Mouse (Mus musculus) midbrain, embryonic 13.5 days (tissue): ENCODE measurements at regions not wholly inside any gene's neighbourhood (a gene's known extent, or its start where the extent isn't known, plus 50 kb on each side); places are given as distances from the start of the nearest gene placed in this dataset.

Experiments used
- ATAC-seq: fragments of 200-750 bp; cut with Nextera tagmentation; 2 replicates; pipeline ENCODE4 v1.8.0; 2017; ENCODE audit warnings: mild to moderate bottlenecking, moderate TSS enrichment, moderate library complexity
- H3K27ac ChIP-seq: fragments of 300-500 bp; sonication (generic); 2 replicates; pipeline ENCODE4 v1.5.1; 2015; ENCODE audit warnings: inconsistent platforms, mild to moderate bottlenecking, moderate library complexity
- H3K27me3 ChIP-seq: fragments of 300-500 bp; sonication (generic); 2 replicates; pipeline ENCODE4 v1.6.1; 2015; ENCODE audit warnings: mild to moderate bottlenecking, inconsistent platforms
- H3K36me3 ChIP-seq: fragments of 300-500 bp; sonication (generic); 2 replicates; pipeline ENCODE4 v1.6.1; 2015; ENCODE audit warnings: mild to moderate bottlenecking, inconsistent platforms
- H3K4me1 ChIP-seq: fragments of 300-500 bp; sonication (generic); replicated peaks from 2 replicates; pipeline ENCODE4 v1.6.1; 2015; ENCODE audit warnings: inconsistent platforms
- H3K4me2 ChIP-seq: fragments of 300-500 bp; sonication (generic); replicated peaks from 2 replicates; pipeline ENCODE4 v1.6.1; 2015; ENCODE audit warnings: moderate library complexity, mild to moderate bottlenecking, inconsistent platforms
- H3K4me3 ChIP-seq: fragments of 300-500 bp; sonication (generic); replicated peaks from 2 replicates; pipeline ENCODE4 v1.5.1; 2015; ENCODE audit warnings: mild to moderate bottlenecking, inconsistent platforms
- H3K9ac ChIP-seq: fragments of 300-500 bp; sonication (generic); replicated peaks from 2 replicates; pipeline ENCODE4 v1.6.1; 2015; ENCODE audit warnings: mild to moderate bottlenecking, inconsistent platforms
- H3K9me3 ChIP-seq: fragments of 300-500 bp; sonication (generic); 2 replicates; pipeline ENCODE4 v1.6.1; 2016; ENCODE audit warnings: mild to moderate bottlenecking, inconsistent platforms
- WGBS: fragments of 180-500 bp; shearing (Covaris S2); methylation state at CpG from one replicate; pipeline ENCODE4 v1.1.7; 2015; 5-methylcytosine and 5-hydroxymethylcytosine counted together

DNA sequence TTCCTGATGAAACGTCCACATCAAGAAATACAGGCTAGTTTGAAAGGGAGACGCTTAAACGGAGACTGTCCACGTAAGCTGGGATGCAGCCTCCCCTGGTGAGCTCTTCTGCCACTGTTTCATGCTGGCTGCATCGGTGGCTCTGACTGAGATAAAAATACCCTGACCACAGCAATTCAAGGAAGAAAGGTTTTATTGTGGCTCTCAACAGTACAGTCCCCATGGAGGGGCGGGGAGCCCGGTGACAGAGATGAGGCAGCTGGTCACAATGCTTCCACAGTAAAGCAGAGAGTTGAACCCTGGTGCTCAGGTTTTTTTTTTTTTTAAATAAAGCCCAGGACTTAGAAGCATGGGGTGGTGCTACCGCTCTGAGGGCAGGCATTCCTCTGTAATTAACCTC, 622.7 kb upstream of the Fam19a5 start:
- H3K9me3 ChIP-seq, result no peaks in the 10 kb centered on the region
- H3K4me1 ChIP-seq, result peaks cover 49% of the 10 kb centered on the region
- H3K4me2 ChIP-seq, result no peak overlapping the region
- H3K27ac ChIP-seq, result no peak overlapping the region
- 3% methylated on average over 8 of the region's 8 CpGs for WGBS
- H3K27me3 ChIP-seq, result peaks cover 4% of the 10 kb centered on the region; the same call in 1 of the 2 replicates
- no peaks in the 10 kb centered on the region for H3K36me3 ChIP-seq
- ATAC-seq, result no peak; the same call in 1 of the 2 replicates
- H3K9ac ChIP-seq, result no peak overlapping the region
- no peak overlapping the region for H3K4me3 ChIP-seq

DNA sequence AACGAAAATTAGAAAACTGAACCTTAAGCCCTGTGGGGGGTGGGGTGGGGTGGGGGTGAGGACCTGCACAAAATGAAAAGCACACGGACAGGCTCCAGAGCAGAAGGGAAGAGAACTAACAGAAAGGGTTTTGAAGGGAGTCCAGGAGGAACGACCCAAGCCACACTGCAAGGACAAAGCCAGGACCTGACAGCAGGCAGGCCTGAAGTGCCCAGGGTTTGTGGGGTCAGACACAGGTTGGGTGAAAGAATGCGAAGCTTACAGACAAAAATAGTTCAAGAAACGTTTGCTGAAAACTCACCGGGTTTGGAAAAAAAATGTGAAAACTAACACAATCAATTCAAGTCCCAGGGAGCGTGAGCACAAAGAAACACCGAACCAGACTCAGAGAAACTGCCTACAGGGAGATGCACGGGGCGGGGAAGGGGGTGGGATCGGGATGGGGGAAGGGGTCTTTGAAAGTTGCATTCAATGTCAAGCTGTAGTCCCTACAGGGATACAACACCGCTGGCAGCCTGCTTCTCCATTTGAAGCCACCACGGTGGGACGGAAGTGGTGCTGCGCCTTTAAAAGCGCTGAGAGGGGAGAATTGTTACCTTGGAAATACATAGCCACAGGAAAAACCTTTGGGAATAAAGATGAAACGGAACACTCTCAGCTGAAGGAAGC, 618.9 kb upstream of the Fam19a5 start:
- ATAC-seq, result 0 out of 2 replicates have a peak, but pooled peaks have one; percentile 55
- Histone ChIP-seq H3K4me1 (peaks cover 40% of the 10 kb centered on the region), H3K27ac (peak overlapping the region; percentile 12; the same call in 1 of the 2 replicates), H3K9ac (no peak overlapping the region; the same call in 1 of the 2 replicates), H3K4me2 (peak overlapping the region; percentile 32), H3K27me3 (peaks cover 4% of the 10 kb centered on the region; the same call in 1 of the 2 replicates), H3K4me3 (no peak overlapping the region), H3K9me3 (no peaks in the 10 kb centered on the region), H3K36me3 (no peaks in the 10 kb centered on the region)
- WGBS, result 10% methylated on average over 17 of the region's 17 CpGs

DNA sequence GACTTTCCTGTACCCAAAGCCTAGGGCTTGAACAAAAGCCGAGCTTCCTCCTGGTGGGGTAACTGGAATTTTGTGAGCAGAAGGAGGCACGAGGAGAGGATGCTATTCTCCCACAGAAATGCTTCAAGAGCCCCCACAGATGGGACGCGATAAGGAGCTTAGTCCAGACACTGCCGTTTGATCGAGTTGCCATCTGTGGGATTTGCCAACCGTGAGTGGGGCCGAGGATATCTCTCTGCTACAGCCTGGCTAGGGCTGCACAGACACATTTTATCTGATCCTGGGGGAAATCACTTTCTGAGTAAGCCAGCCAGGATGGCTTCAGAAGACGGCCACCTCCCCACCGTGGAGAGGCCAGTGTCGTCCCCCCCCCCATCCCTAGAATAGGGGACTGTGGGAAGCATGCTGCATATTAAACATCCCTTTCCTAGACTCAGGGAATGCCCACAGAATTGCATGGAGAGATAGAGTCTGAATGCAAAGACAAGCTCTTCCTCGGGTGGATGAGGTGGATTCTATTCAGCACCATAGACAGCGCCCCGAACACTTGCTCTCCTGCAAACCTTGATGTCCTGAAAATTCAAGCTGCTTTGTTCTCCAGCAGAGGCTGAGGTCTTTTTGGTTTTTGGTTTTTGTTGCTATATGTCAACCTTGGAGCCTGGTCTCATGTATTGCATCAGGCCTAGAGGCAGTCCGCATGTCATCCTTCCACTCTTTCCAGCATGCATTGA, 611.6 kb upstream of the Fam19a5 start:
- no peak overlapping the region for H3K4me2 ChIP-seq
- peak overlapping the region; percentile 25; the same call in 1 of the 2 replicates for H3K27ac ChIP-seq
- no peak overlapping the region for H3K9ac ChIP-seq
- 0 out of 2 replicates have a peak, but pooled peaks cover 2% of the 10 kb centered on the region for H3K27me3 ChIP-seq
- 45% methylated on average over 15 of the region's 15 CpGs for WGBS
- H3K4me1 ChIP-seq, result peaks cover 10% of the 10 kb centered on the region; the same call in 1 of the 2 replicates
- no peak overlapping the region for H3K4me3 ChIP-seq
- no peaks in the 10 kb centered on the region for H3K36me3 ChIP-seq
- ATAC-seq, result peak; percentile 56; the same call in 1 of the 2 replicates
- no peaks in the 10 kb centered on the region for H3K9me3 ChIP-seq

DNA sequence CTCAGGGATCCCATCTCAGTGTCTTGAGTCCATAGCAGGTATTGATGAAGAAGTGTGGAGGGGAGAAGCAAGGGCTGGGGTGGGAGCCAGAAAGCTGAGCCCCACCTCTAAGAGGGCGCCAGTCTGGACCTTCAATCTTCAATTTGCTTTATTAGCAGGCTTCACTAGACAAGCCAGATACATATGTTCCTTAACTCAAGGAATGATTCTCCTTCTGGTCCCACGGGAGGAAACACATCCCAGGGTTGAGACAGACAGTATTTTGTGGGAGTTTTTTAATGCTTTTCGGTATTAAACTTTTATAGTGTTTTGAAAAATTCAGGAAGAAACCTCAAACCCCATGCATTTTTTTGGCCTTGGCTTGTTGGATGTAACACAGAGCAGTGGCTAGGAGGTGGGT, 606.7 kb upstream of the Fam19a5 start:
- no peak overlapping the region for H3K9ac ChIP-seq
- ATAC-seq, result no peak
- H3K4me1 ChIP-seq, result peaks cover 7% of the 10 kb centered on the region; the same call in 1 of the 2 replicates
- H3K9me3 ChIP-seq, result no peaks in the 10 kb centered on the region
- H3K4me3 ChIP-seq, result no peak overlapping the region
- H3K36me3 ChIP-seq, result no peaks in the 10 kb centered on the region
- H3K27me3 ChIP-seq, result 0 out of 2 replicates have a peak, but pooled peaks cover 2% of the 10 kb centered on the region
- WGBS, result 87% methylated on average over 3 of the region's 3 CpGs
- H3K4me2 ChIP-seq, result no peak overlapping the region
- H3K27ac ChIP-seq, result no peak overlapping the region

DNA sequence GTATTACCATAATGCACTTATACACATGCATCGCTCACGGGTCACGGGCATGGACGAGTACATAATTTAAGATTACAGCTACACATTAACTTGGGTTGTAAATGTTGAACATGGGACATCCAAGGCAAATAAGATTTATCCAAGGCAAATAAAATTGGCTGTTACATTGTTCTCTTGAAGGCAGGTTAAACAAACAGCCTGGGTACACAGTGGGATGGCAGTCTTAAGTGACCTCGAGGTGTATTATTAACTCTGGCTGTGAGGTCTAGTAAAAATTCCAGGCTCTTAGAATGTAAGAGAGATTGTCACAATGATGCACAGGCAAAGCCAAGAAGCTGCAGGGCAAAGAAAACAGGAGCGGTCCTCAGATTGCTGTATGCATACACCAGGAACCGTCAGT, 599.6 kb upstream of the Fam19a5 start:
- no peak for ATAC-seq
- Histone ChIP-seq H3K4me2 (no peak overlapping the region), H3K27me3 (no peaks in the 10 kb centered on the region), H3K27ac (no peak overlapping the region), H3K4me1 (no peaks in the 10 kb centered on the region), H3K36me3 (no peaks in the 10 kb centered on the region), H3K9me3 (no peaks in the 10 kb centered on the region), H3K4me3 (no peak overlapping the region), H3K9ac (no peak overlapping the region)
- WGBS, result 82% methylated on average over 7 of the region's 7 CpGs

DNA sequence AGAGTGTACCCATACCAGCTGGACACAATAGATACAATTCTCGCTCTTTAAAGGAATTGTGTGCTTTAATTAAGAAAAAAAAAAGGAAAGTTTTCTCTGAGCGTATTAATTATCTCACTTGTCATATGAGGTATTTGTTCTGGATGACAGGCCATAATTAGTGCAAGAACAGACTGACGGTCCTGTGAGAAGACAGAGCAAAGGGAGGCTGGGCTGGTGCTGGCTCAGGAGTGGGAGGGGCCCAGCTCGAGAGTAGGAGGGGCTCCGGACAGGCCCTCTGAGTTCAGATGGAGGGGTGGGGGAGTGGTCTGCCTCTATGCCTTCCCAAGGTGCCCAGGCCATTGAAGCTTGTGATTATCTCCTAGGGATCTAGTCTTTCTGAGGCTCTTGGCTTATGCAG, 591.5 kb upstream of the Fam19a5 start:
- H3K4me1 ChIP-seq, result no peaks in the 10 kb centered on the region; the same call in 1 of the 2 replicates
- no peaks in the 10 kb centered on the region for H3K36me3 ChIP-seq
- WGBS, result 66% methylated on average over 5 of the region's 5 CpGs
- H3K9ac ChIP-seq, result no peak overlapping the region
- no peak overlapping the region for H3K4me3 ChIP-seq
- no peaks in the 10 kb centered on the region for H3K9me3 ChIP-seq
- H3K4me2 ChIP-seq, result no peak overlapping the region
- no peak overlapping the region for H3K27ac ChIP-seq
- no peaks in the 10 kb centered on the region for H3K27me3 ChIP-seq
- no peak for ATAC-seq

DNA sequence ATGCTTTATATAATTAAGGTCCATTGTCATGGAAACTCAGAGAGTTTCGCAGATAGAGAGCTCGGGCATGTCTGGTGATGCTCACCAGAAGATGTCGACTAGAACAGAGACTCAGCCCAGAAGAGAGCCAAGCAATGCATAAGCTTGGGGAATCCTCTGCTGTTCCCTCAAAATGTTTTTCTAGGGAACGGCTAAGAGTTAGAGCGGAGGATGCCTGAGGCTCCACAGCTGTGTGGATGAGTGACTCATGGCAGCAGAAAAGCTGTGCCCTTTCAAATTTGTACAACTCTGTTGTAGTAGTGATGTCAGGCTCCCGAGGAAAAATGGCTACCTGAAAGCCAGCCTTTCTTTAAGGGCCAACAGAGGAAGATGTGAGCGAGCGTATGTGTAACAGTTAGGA, 586.2 kb upstream of the Fam19a5 start:
- Histone ChIP-seq H3K4me1 (no peaks in the 10 kb centered on the region; the same call in 1 of the 2 replicates), H3K4me3 (no peak overlapping the region), H3K27me3 (no peaks in the 10 kb centered on the region), H3K4me2 (no peak overlapping the region), H3K27ac (no peak overlapping the region; the same call in 1 of the 2 replicates), H3K36me3 (no peaks in the 10 kb centered on the region), H3K9me3 (no peaks in the 10 kb centered on the region), H3K9ac (no peak overlapping the region)
- 84% methylated on average over 8 of the region's 8 CpGs for WGBS
- no peak for ATAC-seq

DNA sequence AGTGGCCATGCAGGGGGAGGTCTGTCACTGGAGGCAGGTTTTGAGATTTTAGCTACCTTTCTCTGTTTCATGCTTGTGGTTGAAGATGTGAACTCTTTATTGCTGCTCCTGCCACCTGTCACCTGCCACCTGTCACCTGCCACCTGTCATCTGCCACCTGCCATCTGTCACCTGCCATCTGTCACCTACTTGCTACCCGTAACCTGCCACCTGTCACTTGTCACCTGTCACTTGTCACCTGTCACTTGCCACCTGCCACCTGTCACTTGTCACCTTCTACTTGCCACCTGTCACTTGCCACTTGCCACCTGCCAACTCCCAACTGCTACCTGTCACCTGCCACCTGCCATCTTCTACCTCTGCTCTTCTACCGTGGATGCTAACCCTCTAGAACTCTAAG, 581.2 kb upstream of the Fam19a5 start:
- no peak overlapping the region for H3K4me3 ChIP-seq
- H3K9ac ChIP-seq, result no peak overlapping the region
- ATAC-seq, result no peak
- H3K36me3 ChIP-seq, result no peaks in the 10 kb centered on the region
- no peaks in the 10 kb centered on the region; the same call in 1 of the 2 replicates for H3K4me1 ChIP-seq
- H3K9me3 ChIP-seq, result no peaks in the 10 kb centered on the region
- H3K27ac ChIP-seq, result no peak overlapping the region
- no peak overlapping the region for H3K4me2 ChIP-seq
- H3K27me3 ChIP-seq, result no peaks in the 10 kb centered on the region
- 87% methylated on average over 2 of the region's 2 CpGs for WGBS

DNA sequence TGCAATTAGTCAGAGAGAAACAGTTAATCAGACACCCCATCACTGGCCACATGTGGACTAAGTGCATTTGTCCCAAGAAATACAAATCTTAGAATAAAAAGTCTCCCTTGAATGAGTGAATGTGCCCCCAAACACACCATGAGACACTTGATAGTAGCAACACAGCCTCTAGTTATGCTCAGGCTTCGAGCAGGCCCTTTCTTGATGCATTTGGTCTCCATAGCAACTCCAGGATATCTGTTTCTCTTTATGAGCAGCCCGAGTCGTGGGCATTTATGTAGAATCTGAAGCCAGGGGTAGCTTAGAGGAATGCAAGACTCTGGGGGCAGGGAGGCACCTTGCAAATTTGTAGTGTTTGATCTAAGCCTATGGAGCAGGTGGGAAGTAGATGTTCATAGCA, 580.6 kb upstream of the Fam19a5 start:
- Histone ChIP-seq H3K36me3 (no peaks in the 10 kb centered on the region), H3K4me1 (no peaks in the 10 kb centered on the region; the same call in 1 of the 2 replicates), H3K9me3 (no peaks in the 10 kb centered on the region), H3K4me2 (no peak overlapping the region), H3K4me3 (no peak overlapping the region), H3K9ac (no peak overlapping the region), H3K27me3 (no peaks in the 10 kb centered on the region), H3K27ac (no peak overlapping the region)
- ATAC-seq, result no peak
- 17% methylated on average over 3 of the region's 3 CpGs for WGBS

DNA sequence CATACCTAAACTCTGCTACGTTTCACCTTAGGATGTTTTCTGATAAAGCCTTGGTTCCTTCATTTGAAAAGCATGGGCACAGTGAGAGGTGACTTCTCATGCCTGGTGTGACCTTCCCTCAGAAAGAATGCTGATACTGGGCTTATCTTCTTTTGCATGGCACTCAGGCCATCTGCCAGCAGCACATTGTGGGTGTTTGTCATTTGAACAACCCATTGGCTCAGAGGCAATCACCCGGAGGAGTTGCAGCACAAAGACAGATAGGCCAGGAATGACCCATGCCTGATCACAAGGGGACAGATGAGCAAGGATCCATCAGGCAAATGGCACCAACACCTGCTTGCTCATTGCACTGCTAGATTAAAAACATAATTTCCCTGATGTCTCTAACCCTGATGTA, 572.7 kb upstream of the Fam19a5 start:
- Histone ChIP-seq H3K4me3 (no peak overlapping the region), H3K27me3 (no peaks in the 10 kb centered on the region), H3K27ac (no peak overlapping the region), H3K9me3 (no peaks in the 10 kb centered on the region), H3K36me3 (no peaks in the 10 kb centered on the region), H3K4me1 (no peaks in the 10 kb centered on the region), H3K4me2 (no peak overlapping the region), H3K9ac (no peak overlapping the region)
- WGBS, result 87% methylated on average over 2 of the region's 2 CpGs
- no peak for ATAC-seq

DNA sequence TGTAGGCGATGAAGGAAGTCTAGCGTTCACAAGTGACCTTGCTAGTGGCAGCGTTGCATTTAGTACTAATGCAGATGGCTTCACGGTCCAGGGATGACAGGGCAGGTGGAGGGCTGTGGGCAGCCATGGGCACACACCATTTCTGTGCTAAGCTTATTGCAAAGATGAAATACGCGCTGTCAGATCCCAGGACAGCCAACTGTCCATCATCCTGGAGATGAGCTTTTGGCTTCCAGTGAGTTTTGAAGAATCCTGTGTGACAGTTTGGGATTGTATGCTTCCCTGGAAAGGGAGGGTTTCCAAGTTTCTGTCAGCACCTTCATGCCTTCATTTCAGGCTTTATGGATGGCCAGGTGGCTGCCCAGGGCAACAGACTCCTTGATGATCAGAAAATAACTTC, 547.9 kb upstream of the Fam19a5 start:
- WGBS, result 85% methylated on average over 6 of the region's 6 CpGs

DNA sequence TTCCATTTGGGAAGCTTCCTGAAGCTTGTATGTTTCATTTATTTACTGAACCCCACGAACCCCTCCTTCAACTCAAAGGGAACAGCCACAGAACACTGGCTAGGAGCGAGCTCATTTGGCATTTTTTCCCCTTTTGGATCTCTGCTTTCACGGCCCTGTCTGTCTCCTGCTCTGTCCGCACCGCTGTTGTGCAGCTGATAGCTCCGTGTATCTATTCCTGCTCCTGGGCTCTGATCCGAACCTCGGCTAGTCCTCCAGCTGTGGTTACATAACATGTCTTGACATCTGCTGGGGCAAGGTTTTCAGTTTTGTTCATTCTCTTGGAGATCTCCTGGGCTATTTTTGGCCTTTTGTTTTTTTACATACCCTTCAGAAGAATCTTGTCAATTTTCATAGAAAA, 525.1 kb upstream of the Fam19a5 start:
- no peaks in the 10 kb centered on the region for H3K4me1 ChIP-seq
- no peaks in the 10 kb centered on the region for H3K27me3 ChIP-seq
- no peaks in the 10 kb centered on the region for H3K36me3 ChIP-seq
- ATAC-seq, result no peak
- no peak overlapping the region for H3K27ac ChIP-seq
- no peak overlapping the region for H3K4me3 ChIP-seq
- no peak overlapping the region for H3K9ac ChIP-seq
- no peak overlapping the region for H3K4me2 ChIP-seq
- 82% methylated on average over 8 of the region's 8 CpGs for WGBS
- H3K9me3 ChIP-seq, result no peaks in the 10 kb centered on the region

More for the DNA sequence above, 547.9 kb upstream of the Fam19a5 start:
- H3K36me3 ChIP-seq, result no peaks in the 10 kb centered on the region
- no peak overlapping the region for H3K9ac ChIP-seq
- no peak overlapping the region for H3K4me2 ChIP-seq
- H3K4me3 ChIP-seq, result no peak overlapping the region
- ATAC-seq, result no peak
- peaks cover 8% of the 10 kb centered on the region for H3K4me1 ChIP-seq
- no peaks in the 10 kb centered on the region for H3K27me3 ChIP-seq
- H3K9me3 ChIP-seq, result 0 out of 2 replicates have a peak, but pooled peaks cover 2% of the 10 kb centered on the region
- H3K27ac ChIP-seq, result no peak overlapping the region
